Comparison of ENCODE assay signal across 9 mouse cellular contexts in genomic region chr19:29064451-29065102, GRCm38 (mm10). TPM values are rescaled to one million over a fixed set of nuclear protein-coding genes. Genes with fewer than 3 reads are reported as not detected.
A peak's percentile ranks its signal among the peaks of the same experiment; 100 is the strongest.
DNase-seq lines count a peak whose midpoint lies in the region; ATAC-seq lines count a peak whose summit lies in the region.
"Had no signal": no experiment of that assay in that cellular context is flagged by ENCODE, and none has a peak within 500 bp of the region (broad histone marks: within the 10 kb centered on the region; RNA-seq: fewer than 3 reads in every experiment).

No protein-coding gene starts in this region.

- no peaks in the 10 kb centered on the region for H3K36me3 ChIP-seq in embryonic facial prominence, embryonic 10.5 days (replicated peaks)
- no peaks in the 10 kb centered on the region for H3K36me3 ChIP-seq in heart, embryonic 11.5 days (ENCODE audit: control insufficient read depth, insufficient read depth, low read length)
- no peaks in the 10 kb centered on the region for H3K36me3 ChIP-seq in limb, embryonic 10.5 days
- H3K36me3 ChIP-seq in midbrain, embryonic 16.5 days (ENCODE audit: control insufficient read depth, insufficient read depth, low read length): no peaks in the 10 kb centered on the region
- H3K36me3 ChIP-seq: embryonic facial prominence, embryonic 12.5 days had no signal

- peak overlapping the region; percentile 55 for H3K27ac ChIP-seq in embryonic facial prominence, embryonic 10.5 days (replicated peaks)
- H3K27ac ChIP-seq in heart, embryonic 11.5 days (ENCODE audit: low read depth, low read length): peak overlapping the region; percentile 76
- peak overlapping the region; percentile 78 for H3K27ac ChIP-seq in limb, embryonic 10.5 days
- H3K27ac ChIP-seq in midbrain, embryonic 16.5 days (ENCODE audit: low read length): no peak overlapping the region
- H3K27ac ChIP-seq: embryonic facial prominence, embryonic 12.5 days had no signal

- H3K9me3 ChIP-seq in embryonic facial prominence, embryonic 10.5 days: no peaks in the 10 kb centered on the region
- no peaks in the 10 kb centered on the region for H3K9me3 ChIP-seq in heart, embryonic 11.5 days (replicated peaks; ENCODE audit: control insufficient read depth, low read length)
- no peaks in the 10 kb centered on the region for H3K9me3 ChIP-seq in limb, embryonic 10.5 days (replicated peaks)
- no peaks in the 10 kb centered on the region for H3K9me3 ChIP-seq in midbrain, embryonic 16.5 days (replicated peaks; ENCODE audit: control insufficient read depth, low read length, poor library complexity, severe bottlenecking)
- H3K9me3 ChIP-seq: embryonic facial prominence, embryonic 12.5 days had no signal

- H3K4me3 ChIP-seq in embryonic facial prominence, embryonic 10.5 days: peak overlapping the region; percentile 36; the same call in 1 of the 2 replicates
- H3K4me3 ChIP-seq in heart, embryonic 11.5 days (ENCODE audit: low read depth, low read length): no peak overlapping the region
- no peak overlapping the region for H3K4me3 ChIP-seq in limb, embryonic 10.5 days
- no peak overlapping the region for H3K4me3 ChIP-seq in midbrain, embryonic 16.5 days (ENCODE audit: low read depth, low read length)
- H3K4me3 ChIP-seq: embryonic facial prominence, embryonic 12.5 days had no signal

- H3K27me3 ChIP-seq in embryonic facial prominence, embryonic 10.5 days (replicated peaks; ENCODE audit: low read depth, poor library complexity, severe bottlenecking): no peaks in the 10 kb centered on the region
- no peaks in the 10 kb centered on the region for H3K27me3 ChIP-seq in heart, embryonic 11.5 days (ENCODE audit: control insufficient read depth, insufficient read depth, low read length)
- H3K27me3 ChIP-seq in limb, embryonic 10.5 days (ENCODE audit: low read depth, poor library complexity, severe bottlenecking): no peaks in the 10 kb centered on the region
- H3K27me3 ChIP-seq in midbrain, embryonic 16.5 days (ENCODE audit: control insufficient read depth, insufficient read depth, low read depth, low read length): no peaks in the 10 kb centered on the region
- H3K27me3 ChIP-seq: embryonic facial prominence, embryonic 12.5 days had no signal

- DNase-seq in ovary, adult 18-20 months (ENCODE audit: low spot score): peak; percentile 15
- no peak for DNase-seq in ovary, postnatal 10 days (ENCODE audit: low spot score)
- no peak for DNase-seq in embryonic facial prominence, embryonic 10.5 days (ENCODE audit: low spot score)
- DNase-seq in limb, embryonic 10.5 days (ENCODE audit: low spot score): no peak
- peak; percentile 47 for DNase-seq in thymus, postnatal 4 days
- DNase-seq in left cerebral cortex, postnatal 4 days: no peak

- intact Hi-C loops in left cerebral cortex, postnatal 4 days (cut with DNase I): loop anchor here (5.0 to 10.0 kb wide), 2 partner anchors 293 to 440 kb away; no protein-coding TSS in a partner anchor

- peak; percentile 91 for ATAC-seq in heart, embryonic 11.5 days (replicated peaks; ENCODE audit: insufficient number of reproducible peaks, low FRiP score, low TSS enrichment)
- ATAC-seq in midbrain, embryonic 16.5 days: peak; percentile 20; the same call in 1 of the 2 replicates

- peak overlapping the region; percentile 29; the same call in 1 of the 2 replicates for H3K9ac ChIP-seq in heart, embryonic 11.5 days (ENCODE audit: low read depth, low read length)
- H3K9ac ChIP-seq in midbrain, embryonic 16.5 days (ENCODE audit: low read depth, low read length): no peak overlapping the region
- H3K9ac ChIP-seq: embryonic facial prominence, embryonic 12.5 days had no signal

- WGBS in embryonic facial prominence, embryonic 10.5 days: 59% methylated on average over 9 of the region's 9 CpGs
- 52% methylated on average over 9 of the region's 9 CpGs for WGBS in heart, embryonic 11.5 days (ENCODE audit: insufficient replicate concordance)
- WGBS in limb, embryonic 10.5 days: 72% methylated on average over 9 of the region's 9 CpGs
- WGBS in midbrain, embryonic 16.5 days: 62% methylated on average over 9 of the region's 9 CpGs

- H3K4me2 ChIP-seq in heart, embryonic 11.5 days: peak overlapping the region; percentile 55
- H3K4me2 ChIP-seq in midbrain, embryonic 16.5 days (ENCODE audit: low read length): no peak overlapping the region

- H3K4me1 ChIP-seq in embryonic facial prominence, embryonic 10.5 days: peaks cover 42% of the 10 kb centered on the region
- H3K4me1 ChIP-seq in heart, embryonic 11.5 days (ENCODE audit: control insufficient read depth, insufficient read depth, low read length): peaks cover 3% of the 10 kb centered on the region; the same call in 1 of the 2 replicates
- peaks cover 34% of the 10 kb centered on the region for H3K4me1 ChIP-seq in limb, embryonic 10.5 days
- H3K4me1 ChIP-seq in midbrain, embryonic 16.5 days (ENCODE audit: control insufficient read depth, insufficient read depth, low read length): peaks cover 2% of the 10 kb centered on the region; the same call in 1 of the 2 replicates

RNA-seq across cellular contexts. Expression of gene Ak3, which starts 16.8 kb away (rescaled TPM):
- 71.7 and 73.8 TPM in 2 replicates for polyA plus RNA-seq in embryonic facial prominence, embryonic 10.5 days (2016; fragmentation: Nextera tagmentation; extraction: Ambion mirVana)
- 72.5 and 74.4 TPM in 2 replicates for polyA plus RNA-seq in heart, embryonic 11.5 days (2014; fragmentation: Nextera tagmentation; extraction: Ambion mirVana)
- polyA plus RNA-seq in limb, embryonic 10.5 days (2016; fragmentation: Nextera tagmentation; extraction: Ambion mirVana): 64.1 and 69.6 TPM in 2 replicates
- polyA plus RNA-seq in midbrain, embryonic 16.5 days (2015; fragmentation: Nextera tagmentation; extraction: Ambion mirVana): 64.3 and 75.1 TPM in 2 replicates
- 10 to 100 TPM; 43.9 to 47.5 TPM for total RNA-seq in left cerebral cortex, postnatal 4 days (2021)

RNA-seq across cellular contexts. Expression of gene Rcl1, which starts 36.6 kb away (rescaled TPM):
- polyA plus RNA-seq in embryonic facial prominence, embryonic 10.5 days (2016; fragmentation: Nextera tagmentation; extraction: Ambion mirVana): 89.9 and 95.4 TPM in 2 replicates
- 26.4 and 27.8 TPM in 2 replicates for polyA plus RNA-seq in heart, embryonic 11.5 days (2014; fragmentation: Nextera tagmentation; extraction: Ambion mirVana)
- 84.4 and 105 TPM in 2 replicates for polyA plus RNA-seq in limb, embryonic 10.5 days (2016; fragmentation: Nextera tagmentation; extraction: Ambion mirVana)
- polyA plus RNA-seq in midbrain, embryonic 16.5 days (2015; fragmentation: Nextera tagmentation; extraction: Ambion mirVana): 35.2 and 39.4 TPM in 2 replicates
- total RNA-seq in left cerebral cortex, postnatal 4 days (2021): 10 to 100 TPM; 18.1 to 18.3 TPM

Comparison
In these comparisons a context has a peak if more than half of its experiments do, and no peak if none do; other contexts are left out.
1. DNase-seq: peak in ovary, adult 18-20 months (single experiment) and thymus, postnatal 4 days (single experiment); none in ovary, postnatal 10 days (single experiment), embryonic facial prominence, embryonic 10.5 days (single experiment), limb, embryonic 10.5 days (single experiment) and left cerebral cortex, postnatal 4 days (single experiment).